Mouse (Mus musculus) urinary bladder, postnatal 25 days (tissue): ENCODE results near the gene Krt13.

ENCODE experiments used
- DNase-seq: peaks from one replicate; pipeline ENCODE4 v3.0.0; 2022; ENCODE audit warnings: low spot score

The Krt13 gene

GRCm38 (mm10) chr11:100112935-100113741 lies 8.2 kb downstream of the Krt13 start:
- no peak for DNase-seq

- no peak for DNase-seq
These were observed 15.7 kb downstream of the Krt13 start, which contains the start of gene Krt36 for GRCm38 (mm10) chr11:100105576-100106122. Krt36 (minus strand) TSS chr11:100105626.

GRCm38 (mm10) chr11:100102693-100103429 lies 18.5 kb downstream of the Krt13 start:
- no peak for DNase-seq

GRCm38 (mm10) chr11:100100391-100100790 lies 21.0 kb downstream of the Krt13 start:
- no peak for DNase-seq

- DNase-seq = no peak
These were observed 23.5 kb downstream of the Krt13 start for GRCm38 (mm10) chr11:100097819-100098218.

GRCm38 (mm10) chr11:100096141-100096540 lies 25.2 kb downstream of the Krt13 start, which contains the start of gene Krt35:
Krt35 (minus strand) TSS chr11:100096241.
- no peak for DNase-seq

- no peak for DNase-seq
These were observed 32.9 kb downstream of the Krt13 start for GRCm38 (mm10) chr11:100088378-100089025.

GRCm38 (mm10) chr11:100087861-100088260 lies 33.5 kb downstream of the Krt13 start, which contains the start of gene Krt32:
Krt32 (minus strand) TSS chr11:100088226.
- no peak for DNase-seq

- DNase-seq = no peak
These were observed 47.5 kb downstream of the Krt13 start for GRCm38 (mm10) chr11:100073873-100074272.
